Mouse (Mus musculus): ENCODE data around the gene Slc24a2. TPM values are rescaled to one million over a fixed set of nuclear protein-coding genes. Genes with fewer than 3 reads are reported as not detected.

Gene Slc24a2
- polyA plus RNA-seq, 1 experiment: 59.6 TPM

- peak; percentile 64 to 68 for DNase-seq (ENCODE audit: extremely low spot score in 1 of 2, low spot score in 1 of 2)
Measured at GRCm38 (mm10) chr4:87126756-87127155, 103.5 kb downstream of the Slc24a2 start.

DNA sequence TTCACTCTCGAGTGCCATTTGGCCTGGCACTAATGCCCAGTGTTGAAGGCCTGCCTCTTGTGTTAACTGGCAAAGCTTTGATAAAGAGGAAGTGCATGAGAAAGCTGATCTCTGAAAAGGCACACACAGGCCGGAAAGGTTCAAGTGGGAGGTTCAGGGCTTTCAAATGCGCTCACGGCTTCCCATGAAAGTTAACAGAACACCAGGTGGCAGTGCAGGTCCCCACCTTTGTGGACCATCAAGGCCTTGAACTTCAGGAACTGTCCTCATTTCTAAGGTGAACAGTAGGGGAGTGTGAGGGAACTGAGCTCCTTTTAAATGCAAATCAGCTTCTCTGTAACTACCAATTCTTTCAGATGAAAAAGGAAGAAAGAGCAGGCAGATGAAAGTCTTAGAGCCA is 110.5 kb downstream of the Slc24a2 start:
- no peak for DNase-seq (ENCODE audit: extremely low spot score in 1 of 2, low spot score in 1 of 2)

DNA sequence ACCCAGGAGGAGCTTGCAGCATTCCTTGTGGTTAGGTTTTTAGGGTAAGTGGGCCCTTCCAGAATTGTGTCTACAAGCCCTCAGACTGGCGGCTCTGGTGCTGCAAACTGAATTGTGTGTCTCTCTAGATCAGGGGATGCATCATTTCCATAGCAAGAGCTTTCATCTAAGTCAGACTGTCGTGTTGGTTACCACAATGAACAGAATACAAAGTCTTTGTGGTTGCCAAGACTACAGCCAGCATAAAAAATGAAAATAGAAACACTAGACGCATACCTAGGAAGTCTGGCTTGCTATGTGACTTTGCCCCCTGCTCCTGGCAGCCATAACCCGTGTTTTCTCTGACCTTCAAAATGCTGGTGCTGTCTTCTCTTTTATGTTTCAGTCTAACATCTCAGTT is 114.6 kb downstream of the Slc24a2 start:
- no peak for DNase-seq (ENCODE audit: extremely low spot score in 1 of 2, low spot score in 1 of 2)

DNA sequence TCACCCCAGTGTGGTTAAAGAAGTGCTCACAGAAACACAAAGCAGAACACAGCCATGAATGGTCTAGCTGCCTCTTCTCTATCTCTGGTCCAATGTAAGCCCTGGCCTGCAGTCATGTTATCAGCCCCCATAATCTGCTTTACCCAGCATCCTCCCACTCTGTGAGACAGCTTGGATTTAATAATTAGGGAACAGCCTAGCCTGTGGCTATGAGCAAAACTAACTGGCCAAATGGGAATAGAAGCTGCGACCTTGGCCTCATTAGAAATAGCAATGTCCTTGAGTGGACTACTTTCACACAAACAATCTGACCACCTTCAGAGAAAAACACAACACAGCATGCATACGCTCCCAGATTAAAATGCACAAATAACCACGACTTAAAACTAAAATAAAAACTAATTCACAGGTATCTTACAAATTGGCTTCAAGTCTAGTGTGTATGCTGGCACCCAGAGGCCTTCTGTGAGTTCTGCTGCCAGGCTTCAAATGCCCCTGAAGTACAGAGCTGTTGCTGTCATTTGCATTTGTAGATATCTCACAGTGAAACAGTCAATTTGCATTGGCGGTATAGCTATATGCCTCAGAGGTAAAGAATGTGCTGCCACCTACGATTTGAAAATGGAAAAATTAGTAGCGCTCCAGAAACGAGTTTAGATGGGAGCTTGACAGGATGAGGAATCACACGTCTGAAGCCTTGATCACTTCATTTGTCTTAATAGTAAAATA is 120.8 kb downstream of the Slc24a2 start:
- DNase-seq (ENCODE audit: extremely low spot score in 1 of 2, low spot score in 1 of 2): peak in 1 of 2 experiments; percentile 27

DNA sequence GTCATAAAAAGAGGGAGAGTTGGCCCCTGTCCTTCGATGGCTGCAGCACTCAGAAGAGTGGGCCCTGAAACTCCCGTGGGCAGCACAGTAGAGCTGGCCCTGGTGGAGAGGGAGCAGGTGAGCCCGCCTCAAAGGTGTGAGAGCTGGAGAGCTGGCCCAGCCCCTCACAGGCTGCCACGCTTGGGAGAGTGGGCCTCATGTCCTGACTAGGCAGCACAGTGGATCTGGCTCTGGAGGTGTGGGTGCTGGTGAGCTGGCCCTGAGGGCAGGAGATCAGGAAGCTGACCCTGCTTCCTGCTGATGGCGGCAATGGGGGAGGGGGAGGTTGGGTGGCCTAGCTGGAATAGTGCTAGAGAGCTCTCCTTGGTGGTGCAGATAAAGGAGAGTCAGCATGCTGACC is 129.3 kb downstream of the Slc24a2 start:
- DNase-seq (ENCODE audit: extremely low spot score in 1 of 2, low spot score in 1 of 2): no peak

DNA sequence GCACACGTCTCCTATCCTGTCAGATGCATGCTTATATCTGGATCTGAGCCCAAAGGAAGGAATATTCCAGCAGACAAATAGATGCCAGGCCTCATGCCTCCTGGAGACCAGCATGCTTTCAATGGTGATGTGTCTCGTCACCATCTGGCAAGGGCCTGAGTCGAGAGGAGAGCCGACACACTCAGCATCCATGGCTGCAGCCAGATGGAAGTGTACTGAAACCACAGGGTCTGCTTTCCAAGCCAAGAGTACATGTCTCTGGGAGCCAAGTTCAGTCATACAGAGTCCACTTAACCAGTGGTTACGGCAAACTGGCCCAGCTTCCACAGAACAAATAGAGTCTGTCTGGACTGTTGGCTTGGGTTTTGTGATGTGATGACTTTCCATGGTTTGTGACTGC is 134.1 kb downstream of the Slc24a2 start:
- peak; percentile 41 to 48 for DNase-seq (ENCODE audit: extremely low spot score in 1 of 2, low spot score in 1 of 2)

- DNase-seq (ENCODE audit: extremely low spot score in 1 of 2, low spot score in 1 of 2): peak; percentile 46 to 53
Measured at GRCm38 (mm10) chr4:87093612-87094011, 136.7 kb downstream of the Slc24a2 start.

GRCm38 (mm10) chr4:87090841-87091240 is 139.4 kb downstream of the Slc24a2 start:
- peak in 1 of 2 experiments; percentile 65 for DNase-seq (ENCODE audit: extremely low spot score in 1 of 2, low spot score in 1 of 2)

GRCm38 (mm10) chr4:87088713-87089112 is 141.6 kb downstream of the Slc24a2 start:
- DNase-seq (ENCODE audit: extremely low spot score in 1 of 2, low spot score in 1 of 2): peak; percentile 28 to 53

GRCm38 (mm10) chr4:87087597-87087996 is 142.7 kb downstream of the Slc24a2 start:
- DNase-seq (ENCODE audit: extremely low spot score in 1 of 2, low spot score in 1 of 2): no peak

DNA sequence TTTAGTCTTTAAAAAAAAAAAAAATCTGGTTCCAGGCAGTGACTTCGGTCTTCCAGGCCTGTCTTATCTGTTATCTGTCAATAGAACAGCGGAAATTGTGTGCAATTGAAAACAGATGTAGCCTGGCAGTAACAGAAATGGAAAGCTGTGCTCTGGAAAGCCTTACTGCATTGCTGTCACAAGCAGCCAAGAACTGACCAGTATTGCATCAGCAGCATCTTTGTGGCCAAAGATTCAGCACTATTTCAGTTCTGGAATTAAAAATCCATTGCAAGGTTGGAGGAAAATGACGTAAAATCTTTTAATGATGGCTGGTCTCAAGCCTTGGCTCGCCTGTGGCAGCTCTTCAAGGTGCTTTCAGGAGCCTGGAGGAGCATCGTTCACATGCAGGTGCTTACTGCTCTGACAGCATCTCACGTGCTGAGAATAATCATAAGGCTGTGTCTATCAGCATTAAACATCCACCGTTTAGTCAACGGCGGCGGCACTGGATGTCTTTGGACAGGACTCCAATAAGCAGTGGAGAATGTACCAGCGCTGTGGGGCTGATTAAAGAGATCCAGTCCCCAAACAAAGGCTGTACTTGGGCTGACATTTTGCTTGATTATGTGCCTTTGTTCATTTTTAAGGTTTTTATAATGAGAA is 143.2 kb downstream of the Slc24a2 start:
- no peak for DNase-seq (ENCODE audit: extremely low spot score in 1 of 2, low spot score in 1 of 2)

DNA sequence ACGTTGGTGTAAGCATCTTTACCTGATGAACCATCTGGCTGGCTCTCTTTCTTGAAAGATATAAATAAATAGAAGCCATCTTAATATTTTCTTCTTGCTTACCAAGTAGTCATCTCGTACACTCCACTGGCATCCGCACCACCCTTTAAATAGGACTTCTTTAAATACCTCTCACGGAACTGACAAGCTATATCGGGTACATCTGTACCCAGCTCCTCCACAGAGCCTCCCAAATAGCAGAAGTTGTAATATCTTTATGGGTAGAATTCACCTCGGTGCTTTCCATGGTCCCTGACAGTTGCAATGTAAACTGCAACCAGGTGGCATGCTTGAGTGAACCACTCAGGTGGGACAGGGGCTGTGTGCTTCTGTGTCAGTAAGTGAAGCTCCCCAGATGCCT is 149.0 kb downstream of the Slc24a2 start:
- DNase-seq (ENCODE audit: extremely low spot score in 1 of 2, low spot score in 1 of 2): no peak

DNA sequence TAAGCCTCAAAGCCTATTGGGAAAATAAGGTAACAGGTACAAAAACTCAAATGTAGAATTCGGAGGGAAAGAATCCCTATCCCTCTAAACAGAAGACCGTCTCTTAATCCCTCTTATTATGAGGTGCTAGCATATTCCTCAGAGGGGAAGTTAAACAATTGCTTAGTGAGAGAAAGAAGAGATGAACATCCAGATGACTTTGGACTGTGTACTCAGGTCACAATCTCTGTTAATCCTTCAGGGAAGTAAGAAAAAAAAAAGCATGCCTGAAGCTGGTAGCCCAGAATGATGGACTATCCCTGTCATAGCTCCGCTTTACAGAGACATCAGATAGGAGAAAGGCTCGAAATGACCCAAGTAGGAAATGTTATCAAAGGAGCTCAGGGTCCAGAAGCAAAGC is 151.0 kb downstream of the Slc24a2 start:
- no peak for DNase-seq (ENCODE audit: extremely low spot score in 1 of 2, low spot score in 1 of 2)

GRCm38 (mm10) chr4:87078726-87079125 is 151.6 kb downstream of the Slc24a2 start:
- DNase-seq (ENCODE audit: extremely low spot score in 1 of 2, low spot score in 1 of 2): no peak

DNA sequence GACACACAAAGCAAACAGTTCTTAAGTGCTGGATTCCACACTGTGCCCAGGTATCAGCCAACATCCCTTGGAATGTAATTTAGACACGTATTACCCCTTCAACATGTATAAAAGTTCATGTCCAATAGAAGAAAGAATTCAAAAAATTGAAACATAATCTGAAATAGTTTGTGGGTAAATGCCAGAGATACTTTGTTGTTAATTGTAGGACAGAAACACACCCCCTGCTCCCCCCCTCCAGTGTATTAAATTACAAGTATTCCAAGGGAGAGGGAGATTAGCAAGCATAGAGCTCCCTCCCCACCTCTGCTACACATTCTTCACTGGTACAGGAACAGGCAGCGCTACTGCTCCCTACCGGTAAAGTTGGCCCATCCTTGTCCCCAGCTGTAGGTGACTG is 154.5 kb downstream of the Slc24a2 start:
- DNase-seq (ENCODE audit: extremely low spot score in 1 of 2, low spot score in 1 of 2): no peak

DNA sequence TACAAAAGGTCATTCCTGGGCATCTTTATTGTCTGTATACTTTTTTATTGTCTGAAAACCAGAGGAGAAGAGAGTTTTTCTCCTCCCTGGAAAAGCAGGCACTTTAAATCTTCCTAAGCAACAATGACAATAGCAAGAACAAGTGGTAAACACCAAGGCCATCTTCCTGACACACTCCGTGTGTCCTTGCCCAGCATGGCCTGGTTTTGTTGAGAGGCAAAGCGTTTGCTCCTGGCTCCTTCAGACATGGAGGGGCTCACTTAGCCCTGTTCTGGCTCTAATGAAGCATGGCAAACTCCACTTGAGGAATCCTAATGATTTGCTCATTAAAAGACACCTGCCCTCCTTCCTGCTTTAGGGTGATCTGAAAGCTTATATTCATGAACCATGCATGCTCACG is 162.2 kb downstream of the Slc24a2 start:
- no peak for DNase-seq (ENCODE audit: extremely low spot score in 1 of 2, low spot score in 1 of 2)

DNA sequence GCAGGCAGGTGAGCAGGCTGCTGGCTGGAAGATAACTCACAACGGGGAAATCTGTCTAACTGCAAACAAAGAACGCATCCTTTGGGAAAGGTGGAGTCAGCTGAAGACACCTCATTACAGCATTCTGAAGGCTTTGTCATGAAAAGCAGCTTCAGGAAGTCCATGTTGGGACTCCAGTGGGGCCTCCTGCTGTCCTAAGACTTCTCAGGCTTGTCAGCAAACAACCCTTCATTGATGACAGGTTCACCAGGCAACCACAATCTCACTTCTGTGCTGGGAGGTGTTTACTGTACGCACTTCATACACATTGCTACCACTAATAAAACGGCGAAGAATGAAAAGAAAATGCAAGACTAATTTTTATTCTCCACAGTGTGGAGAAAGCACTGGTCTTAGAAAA is 165.1 kb downstream of the Slc24a2 start:
- no peak for DNase-seq (ENCODE audit: extremely low spot score in 1 of 2, low spot score in 1 of 2)

DNA sequence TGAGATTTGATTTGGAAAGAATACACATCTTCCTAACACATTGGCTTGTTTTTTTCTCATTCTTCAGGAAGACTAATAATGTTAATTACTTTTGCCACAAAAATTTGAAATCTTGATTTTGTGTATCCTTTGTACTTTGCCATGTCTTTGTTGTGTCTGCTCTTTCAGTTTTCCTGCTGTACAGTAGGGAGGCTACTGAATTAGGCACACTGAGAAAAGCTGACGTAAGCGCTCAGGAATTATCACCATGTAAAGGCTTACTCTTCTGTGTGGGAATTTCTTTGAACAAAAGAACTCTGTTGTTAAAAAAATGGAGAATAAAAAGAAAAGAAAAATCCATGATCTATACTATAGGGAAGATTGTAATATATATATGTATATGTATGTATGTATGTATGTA is 165.7 kb downstream of the Slc24a2 start:
- DNase-seq (ENCODE audit: extremely low spot score in 1 of 2, low spot score in 1 of 2): no peak

DNA sequence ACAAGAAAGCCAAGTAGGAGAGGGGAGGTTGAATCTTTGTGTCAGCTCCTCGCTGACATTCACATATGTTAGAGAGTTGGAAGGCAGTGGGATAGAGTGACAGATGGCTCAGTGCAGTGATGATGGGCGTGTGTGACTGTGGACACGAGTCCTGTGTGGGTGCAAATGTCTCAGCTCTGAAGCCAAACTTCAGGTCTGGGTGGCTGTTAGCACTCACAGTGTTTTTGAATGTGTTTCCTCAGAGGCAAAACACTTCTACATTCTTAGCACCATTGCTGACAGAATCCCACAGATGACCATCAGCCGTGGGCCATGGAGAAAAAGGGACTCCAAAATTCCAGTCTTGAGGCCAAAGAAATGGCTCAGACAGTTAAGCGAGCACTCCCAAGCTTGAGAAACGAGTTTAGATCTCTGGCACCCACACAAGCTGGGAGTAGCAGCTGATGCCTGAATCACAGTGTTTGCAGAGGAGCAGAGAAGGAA is 167.5 kb downstream of the Slc24a2 start:
- DNase-seq (ENCODE audit: extremely low spot score in 1 of 2, low spot score in 1 of 2): peak; percentile 74 to 80

DNA sequence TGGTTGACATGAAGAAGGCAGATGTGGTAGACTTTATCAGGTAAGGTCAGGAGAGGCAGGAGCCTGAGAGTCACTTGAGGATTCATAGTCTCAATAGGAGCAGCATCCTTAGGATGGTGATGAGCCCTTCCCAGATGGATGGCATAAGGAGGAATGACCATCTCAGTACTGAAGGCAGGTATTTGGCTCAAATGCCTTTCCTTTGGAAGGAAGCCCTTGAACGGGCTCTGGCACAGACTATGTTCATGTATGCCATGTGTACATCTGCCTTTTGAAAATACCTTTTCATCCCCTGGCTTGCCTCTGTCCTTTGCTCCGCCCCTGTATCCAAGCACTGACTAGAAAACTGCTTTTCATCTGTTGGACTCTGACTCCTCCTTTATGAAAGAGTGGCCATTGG is 168.6 kb downstream of the Slc24a2 start:
- no peak for DNase-seq (ENCODE audit: extremely low spot score in 1 of 2, low spot score in 1 of 2)

GRCm38 (mm10) chr4:87057572-87057971 is 172.7 kb downstream of the Slc24a2 start:
- DNase-seq (ENCODE audit: extremely low spot score in 1 of 2, low spot score in 1 of 2): no peak

DNA sequence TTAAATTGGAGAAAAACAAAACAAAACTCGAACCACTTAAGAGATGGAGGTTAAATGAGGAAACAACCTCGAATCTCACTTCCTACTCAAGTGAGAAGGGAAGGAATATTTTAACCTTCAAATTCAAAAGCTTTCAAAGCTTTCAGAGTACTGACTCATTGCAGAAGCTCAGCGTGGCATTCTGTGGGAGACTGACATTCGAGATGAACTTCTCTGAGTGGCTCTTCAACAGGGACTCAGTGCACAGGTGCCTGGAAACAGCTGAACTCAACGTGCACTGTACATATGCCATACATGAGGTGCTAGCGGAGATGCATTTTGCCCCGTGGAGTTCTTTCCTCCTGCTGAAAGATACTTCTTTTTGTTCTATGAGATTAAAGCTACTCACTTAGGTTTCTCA is 174.5 kb downstream of the Slc24a2 start:
- peak in 1 of 2 experiments; percentile 65 for DNase-seq (ENCODE audit: extremely low spot score in 1 of 2, low spot score in 1 of 2)

Measured in frontal cortex, adult 2 months (tissue).